Mouse (Mus musculus): ENCODE data around the gene Treml1.

DNA sequence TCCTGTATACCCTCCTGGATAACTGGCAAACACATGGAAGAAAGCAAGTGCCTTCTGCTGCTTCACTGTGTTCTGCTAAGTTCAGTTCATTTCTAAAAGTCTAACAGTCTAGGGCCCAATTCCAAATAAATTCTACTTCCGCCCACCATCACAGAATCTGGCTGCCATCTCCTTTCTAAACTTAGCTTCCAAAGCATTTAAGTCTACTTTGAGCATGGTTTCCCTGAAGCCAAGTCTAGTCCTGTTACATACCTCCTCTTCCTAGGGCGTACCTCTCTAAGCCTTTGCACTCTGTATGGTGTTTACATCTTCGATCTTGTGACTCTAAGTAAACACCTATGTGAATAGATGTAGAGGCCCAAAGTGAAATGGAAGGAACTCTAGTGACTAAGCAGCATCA is 32.9 kb downstream of the Treml1 start:
- TF ChIP-seq ZNF384 (IDR thresholded peaks at IDR 0.05; ENCODE audit: low read depth, low read length) (no peak), MAFK (IDR thresholded peaks at IDR 0.05; ENCODE audit: insufficient read depth, low read depth, low read length) (no peak), HCFC1 (IDR thresholded peaks at IDR 0.05; ENCODE audit: borderline replicate concordance, insufficient read depth, low read length) (no peak), CHD2 (IDR thresholded peaks at IDR 0.05; ENCODE audit: low read depth, low read length) (no peak), ZC3H11A (IDR thresholded peaks at IDR 0.05; ENCODE audit: borderline replicate concordance, low read depth, low read length) (no peak)
